Mouse (Mus musculus): ENCODE results near the gene Apeh. TPM values are rescaled to one million over a fixed set of nuclear protein-coding genes. Genes with fewer than 3 reads are reported as not detected.

The Apeh gene
- total RNA-seq (2014; rRNA removed; ENCODE audit: low replicate concordance) (36.5 and 43.5 TPM in 2 replicates), polyA plus RNA-seq (2015; fragmentation: Nextera tagmentation; extraction: Ambion mirVana) (32.8 TPM in 2 replicates)

GRCm38 (mm10) chr9:108094184-108094941, at the start of gene Apeh:
Apeh (minus strand) TSS chr9:108094606.
- peak; percentile 29; the same call in 1 of the 2 replicates for TF ChIP-seq EP300 (IDR thresholded peaks at IDR 0.05; ENCODE audit: low read depth)
- no peak; the same call in 1 of the 2 replicates for TF ChIP-seq CTCF (IDR thresholded peaks at IDR 0.05; ENCODE audit: low read depth)
- Histone ChIP-seq H3K27ac (ENCODE audit: low read depth) (peak within 1 kb of the TSS; percentile 81), H3K36me3 (replicated peaks; ENCODE audit: control insufficient read depth, insufficient read depth, low read length) (peaks cover 30% of the 10 kb centered on the region), H3K9ac (replicated peaks; ENCODE audit: low read depth, low read length) (peak within 1 kb of the TSS; percentile 75), H3K4me3 (ENCODE audit: low read depth, low read length) (peak within 1 kb of the TSS; percentile 80), H3K9me3 (replicated peaks; ENCODE audit: control insufficient read depth, low read length) (no peaks in the 10 kb centered on the region), H3K4me1 (ENCODE audit: control insufficient read depth, insufficient read depth) (peaks cover 10% of the 10 kb centered on the region; the same call in 1 of the 2 replicates), H3K27me3 (ENCODE audit: control insufficient read depth, insufficient read depth, low read length) (no peaks in the 10 kb centered on the region), H3K4me2 (ENCODE audit: low read depth, low read length) (peak within 1 kb of the TSS; percentile 91)
- peak; percentile 89 for DNase-seq (ENCODE audit: low spot score)
- ATAC-seq (ENCODE audit: insufficient read depth, low read depth), result peak; percentile 92
- under 1% methylated on average over 52 of the region's 52 CpGs for WGBS

- TF ChIP-seq CTCF (IDR thresholded peaks at IDR 0.05; ENCODE audit: low read depth) (no peak), EP300 (IDR thresholded peaks at IDR 0.05; ENCODE audit: low read depth) (no peak)
- no peak for DNase-seq (ENCODE audit: low spot score)
- H3K36me3 ChIP-seq (replicated peaks; ENCODE audit: control insufficient read depth, insufficient read depth, low read length), result no peaks in the 10 kb centered on the region
- no peak overlapping the region for H3K4me3 ChIP-seq (ENCODE audit: low read depth, low read length)
- no peak overlapping the region for H3K9ac ChIP-seq (replicated peaks; ENCODE audit: low read depth, low read length)
- no peak for ATAC-seq (ENCODE audit: insufficient read depth, low read depth)
- no peak overlapping the region for H3K27ac ChIP-seq (ENCODE audit: low read depth)
- no peaks in the 10 kb centered on the region for H3K9me3 ChIP-seq (replicated peaks; ENCODE audit: control insufficient read depth, low read length)
- no peak overlapping the region for H3K4me2 ChIP-seq (ENCODE audit: low read depth, low read length)
- H3K4me1 ChIP-seq (ENCODE audit: control insufficient read depth, insufficient read depth), result no peaks in the 10 kb centered on the region
- 88% methylated on average over 2 of the region's 2 CpGs for WGBS
- H3K27me3 ChIP-seq (ENCODE audit: control insufficient read depth, insufficient read depth, low read length), result no peaks in the 10 kb centered on the region
These were observed 49.1 kb upstream of the Apeh start for GRCm38 (mm10) chr9:108143470-108143869.

GRCm38 (mm10) chr9:108141387-108141786, 47.0 kb upstream of the Apeh start:
- ATAC-seq (ENCODE audit: insufficient read depth, low read depth), result no peak
- TF ChIP-seq EP300 (IDR thresholded peaks at IDR 0.05; ENCODE audit: low read depth), result no peak
- no peak overlapping the region for H3K4me2 ChIP-seq (ENCODE audit: low read depth, low read length)

GRCm38 (mm10) chr9:108139963-108140695, 45.7 kb upstream of the Apeh start:
- no peak overlapping the region for H3K9ac ChIP-seq (replicated peaks; ENCODE audit: low read depth, low read length)
- WGBS, result 80% methylated on average over 7 of the region's 7 CpGs
- TF ChIP-seq EP300 (IDR thresholded peaks at IDR 0.05; ENCODE audit: low read depth) (no peak), CTCF (IDR thresholded peaks at IDR 0.05; ENCODE audit: low read depth) (no peak)
- no peak for DNase-seq (ENCODE audit: low spot score)
- no peak overlapping the region for H3K27ac ChIP-seq (ENCODE audit: low read depth)
- no peak overlapping the region for H3K4me3 ChIP-seq (ENCODE audit: low read depth, low read length)
- no peaks in the 10 kb centered on the region for H3K36me3 ChIP-seq (replicated peaks; ENCODE audit: control insufficient read depth, insufficient read depth, low read length)
- 0 out of 2 replicates have a peak, but pooled peaks cover 3% of the 10 kb centered on the region for H3K27me3 ChIP-seq (ENCODE audit: control insufficient read depth, insufficient read depth, low read length)
- no peak for ATAC-seq (ENCODE audit: insufficient read depth, low read depth)
- H3K4me2 ChIP-seq (ENCODE audit: low read depth, low read length), result no peak overlapping the region
- peaks cover 7% of the 10 kb centered on the region; the same call in 1 of the 2 replicates for H3K4me1 ChIP-seq (ENCODE audit: control insufficient read depth, insufficient read depth)
- no peaks in the 10 kb centered on the region for H3K9me3 ChIP-seq (replicated peaks; ENCODE audit: control insufficient read depth, low read length)

More at GRCm38 (mm10) chr9:108141387-108141786, 47.0 kb upstream of the Apeh start:
- H3K4me3 ChIP-seq (ENCODE audit: low read depth, low read length), result no peak overlapping the region
- H3K4me1 ChIP-seq (ENCODE audit: control insufficient read depth, insufficient read depth), result peaks cover 7% of the 10 kb centered on the region; the same call in 1 of the 2 replicates
- DNase-seq (ENCODE audit: low spot score), result no peak
- no peaks in the 10 kb centered on the region for H3K9me3 ChIP-seq (replicated peaks; ENCODE audit: control insufficient read depth, low read length)
- 84% methylated on average over 10 of the region's 10 CpGs for WGBS
- 0 out of 2 replicates have a peak, but pooled peaks cover 3% of the 10 kb centered on the region for H3K27me3 ChIP-seq (ENCODE audit: control insufficient read depth, insufficient read depth, low read length)
- H3K36me3 ChIP-seq (replicated peaks; ENCODE audit: control insufficient read depth, insufficient read depth, low read length), result no peaks in the 10 kb centered on the region
- H3K27ac ChIP-seq (ENCODE audit: low read depth), result no peak overlapping the region
- no peak overlapping the region for H3K9ac ChIP-seq (replicated peaks; ENCODE audit: low read depth, low read length)

- Histone ChIP-seq H3K27me3 (ENCODE audit: control insufficient read depth, insufficient read depth, low read length) (0 out of 2 replicates have a peak, but pooled peaks cover 3% of the 10 kb centered on the region), H3K36me3 (replicated peaks; ENCODE audit: control insufficient read depth, insufficient read depth, low read length) (no peaks in the 10 kb centered on the region), H3K4me2 (ENCODE audit: low read depth, low read length) (no peak overlapping the region), H3K9ac (replicated peaks; ENCODE audit: low read depth, low read length) (no peak overlapping the region), H3K9me3 (replicated peaks; ENCODE audit: control insufficient read depth, low read length) (no peaks in the 10 kb centered on the region), H3K27ac (ENCODE audit: low read depth) (no peak overlapping the region), H3K4me1 (ENCODE audit: control insufficient read depth, insufficient read depth) (peaks cover 7% of the 10 kb centered on the region; the same call in 1 of the 2 replicates), H3K4me3 (ENCODE audit: low read depth, low read length) (no peak overlapping the region)
- DNase-seq (ENCODE audit: low spot score) (no peak), ATAC-seq (ENCODE audit: insufficient read depth, low read depth) (no peak)
- 74% methylated on average over 17 of the region's 17 CpGs for WGBS
- TF ChIP-seq EP300 (IDR thresholded peaks at IDR 0.05; ENCODE audit: low read depth) (no peak), CTCF (IDR thresholded peaks at IDR 0.05; ENCODE audit: low read depth) (no peak)
These were observed 45.0 kb upstream of the Apeh start for GRCm38 (mm10) chr9:108139169-108139962.

All from heart, postnatal 0 days (tissue).